8 mouse cellular contexts compared by ENCODE assay signal in the genomic region with DNA sequence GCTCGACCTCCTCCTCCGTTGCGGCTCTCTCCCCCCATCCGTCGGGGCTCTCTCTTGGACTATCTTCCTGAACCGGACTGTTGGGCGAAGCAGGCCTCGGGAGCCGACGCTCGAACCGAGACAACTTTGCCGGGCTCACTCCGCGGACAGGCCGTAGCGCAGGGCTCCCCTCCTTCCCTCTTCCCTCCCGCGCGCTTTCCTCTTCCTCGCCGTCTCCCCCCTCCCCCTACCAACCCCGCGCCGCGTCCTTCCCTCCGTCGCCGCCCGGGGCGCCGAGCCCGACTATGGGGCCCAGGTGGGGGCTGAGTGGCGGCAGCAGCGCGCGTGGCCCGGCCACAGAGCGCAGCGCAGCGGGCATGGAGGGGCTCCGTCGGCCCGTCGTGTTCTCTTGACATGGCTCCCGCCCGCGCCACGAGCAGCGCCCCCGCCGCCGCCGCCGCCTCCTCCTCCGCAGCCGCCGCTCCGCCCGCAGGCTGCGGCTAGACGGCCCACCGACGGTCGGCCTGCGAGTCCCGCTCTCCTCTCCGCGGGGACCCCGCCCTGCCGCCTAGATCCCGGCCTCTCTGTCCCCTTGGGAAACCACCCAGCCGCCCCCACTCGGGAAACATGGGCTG. TPM values are rescaled to one million over a fixed set of nuclear protein-coding genes. Genes with fewer than 3 reads are reported as not detected.
A peak's percentile ranks its signal among the peaks of the same experiment; 100 is the strongest.
DNase-seq lines count a peak whose midpoint lies in the region; ATAC-seq and TF ChIP-seq lines count a peak whose summit lies in the region.

Gene BC005537, plus strand, starts transcription at position 350 of the 614 bp plus-strand sequence.

- H3K27ac ChIP-seq in bone marrow, adult 2 months (ENCODE audit: control insufficient read depth, insufficient read depth, low read depth, low read length, poor library complexity), result peak within 1 kb of the TSS; percentile 100
- H3K27ac ChIP-seq in forebrain, embryonic 12.5 days, result peak within 1 kb of the TSS; percentile 99
- peak within 1 kb of the TSS; percentile 100 for H3K27ac ChIP-seq in heart, postnatal 0 days (ENCODE audit: low read depth)

- H3K9me3 ChIP-seq in forebrain, embryonic 12.5 days, result no peaks in the 10 kb centered on the region
- H3K9me3 ChIP-seq in heart, postnatal 0 days (replicated peaks; ENCODE audit: control insufficient read depth, low read length), result no peaks in the 10 kb centered on the region

- ATAC-seq in frontal cortex, adult (ENCODE audit: low TSS enrichment), result peak; percentile 32
- ATAC-seq in forebrain, embryonic 12.5 days (ENCODE audit: low FRiP score), result peak; percentile 57
- peak; percentile 68 for ATAC-seq in heart, postnatal 0 days (ENCODE audit: insufficient read depth, low read depth)

- no peak for DNase-seq in frontal cortex, postnatal 25 days (ENCODE audit: low spot score in 2 of 2)
- peak; percentile 39 for DNase-seq in heart, postnatal 0 days (ENCODE audit: low spot score)
- peak; percentile 29 to 31 for DNase-seq in layer of hippocampus, postnatal 25 days (ENCODE audit: extremely low spot score in 1 of 2, low spot score in 1 of 2)
- peak; percentile 76 for DNase-seq in lung, postnatal 10 days
- DNase-seq in right cerebral cortex, postnatal 14 days, result peak; percentile 63

- peak within 1 kb of the TSS; percentile 99 for H3K9ac ChIP-seq in forebrain, embryonic 12.5 days
- peak within 1 kb of the TSS; percentile 98 for H3K9ac ChIP-seq in heart, postnatal 0 days (replicated peaks; ENCODE audit: low read depth, low read length)

- peaks cover 8% of the 10 kb centered on the region for H3K36me3 ChIP-seq in forebrain, embryonic 12.5 days (replicated peaks)
- H3K36me3 ChIP-seq in heart, postnatal 0 days (replicated peaks; ENCODE audit: control insufficient read depth, insufficient read depth, low read length), result peaks cover 3% of the 10 kb centered on the region; the same call in 1 of the 2 replicates

- H3K4me3 ChIP-seq in bone marrow, adult 2 months (replicated peaks; ENCODE audit: control insufficient read depth, low read depth, low read length), result peak within 1 kb of the TSS; percentile 94
- H3K4me3 ChIP-seq in forebrain, embryonic 12.5 days (replicated peaks), result peak within 1 kb of the TSS; percentile 100
- peak within 1 kb of the TSS; percentile 92 for H3K4me3 ChIP-seq in heart, postnatal 0 days (ENCODE audit: low read depth, low read length)

- TF ChIP-seq CTCF in bone marrow, adult 2 months (IDR thresholded peaks at IDR 0.05; ENCODE audit: control insufficient read depth, insufficient read depth, low read length), result no peak
- peak; percentile 10; the same call in 1 of the 2 replicates for TF ChIP-seq CTCF in heart, postnatal 0 days (IDR thresholded peaks at IDR 0.05; ENCODE audit: low read depth)

- peak within 1 kb of the TSS; percentile 82 for H3K4me2 ChIP-seq in forebrain, embryonic 12.5 days
- peak within 1 kb of the TSS; percentile 86 for H3K4me2 ChIP-seq in heart, postnatal 0 days (ENCODE audit: low read depth, low read length)

- no peak for TF ChIP-seq EP300 in heart, postnatal 0 days (IDR thresholded peaks at IDR 0.05; ENCODE audit: low read depth)

- H3K27me3 ChIP-seq in forebrain, embryonic 12.5 days, result no peaks in the 10 kb centered on the region
- H3K27me3 ChIP-seq in heart, postnatal 0 days (ENCODE audit: control insufficient read depth, insufficient read depth, low read length), result no peaks in the 10 kb centered on the region

- TF ChIP-seq POLR2A in bone marrow, adult 2 months (IDR thresholded peaks at IDR 0.05; ENCODE audit: borderline replicate concordance, control insufficient read depth, low read depth, low read length), result no peak

- WGBS in bone marrow, adult 2 months, result 1% methylated on average over 60 of the region's 74 CpGs
- WGBS in forebrain, embryonic 12.5 days, result 1% methylated on average over 61 of the region's 74 CpGs
- WGBS in heart, postnatal 0 days, result under 1% methylated on average over 44 of the region's 74 CpGs

- peaks cover 1% of the 10 kb centered on the region; the same call in 1 of the 2 replicates for H3K4me1 ChIP-seq in bone marrow, adult 2 months (ENCODE audit: control insufficient read depth, insufficient read depth, low read length)
- H3K4me1 ChIP-seq in forebrain, embryonic 12.5 days, result peaks cover 26% of the 10 kb centered on the region
- H3K4me1 ChIP-seq in heart, postnatal 0 days (ENCODE audit: control insufficient read depth, insufficient read depth), result peaks cover 26% of the 10 kb centered on the region

RNA-seq across cellular contexts. Expression of gene BC005537, which starts in this region (rescaled TPM):
- 67.8 and 76.9 TPM in 2 replicates for polyA plus RNA-seq in bone marrow, adult 2 months (2011; ENCODE audit: insufficient read depth, insufficient read length, low replicate concordance, missing spikeins)
- polyA plus RNA-seq in forebrain, embryonic 12.5 days (2016; fragmentation: Nextera tagmentation; extraction: Ambion mirVana), result 20.9 and 22.3 TPM in 2 replicates
- 36.4 and 43.9 TPM in 2 replicates for total RNA-seq in heart, postnatal 0 days (2014; rRNA removed; ENCODE audit: low replicate concordance)
- polyA plus RNA-seq in heart, postnatal 0 days (2015; fragmentation: Nextera tagmentation; extraction: Ambion mirVana), result 13.2 and 14.0 TPM in 2 replicates
- 100 to 1,000 TPM; 162 to 165 TPM for total RNA-seq in layer of hippocampus, postnatal 25 days (2021)

Comparison
In these comparisons a context has a peak if more than half of its experiments do, and no peak if none do; other contexts are left out.
1. DNase-seq: peak in heart, postnatal 0 days (single experiment), layer of hippocampus, postnatal 25 days (2 of 2), lung, postnatal 10 days (single experiment) and right cerebral cortex, postnatal 14 days (single experiment); none in frontal cortex, postnatal 25 days (0 of 2).
2. Peak in every context shown above with its lines, with median percentiles within 50 percentile points of each other: ATAC-seq, H3K27ac ChIP-seq and H3K4me3 ChIP-seq.